Mouse (Mus musculus) stomach, postnatal 0 days (tissue): ENCODE measurements around the gene Tubd1. TPM values are rescaled to one million over a fixed set of nuclear protein-coding genes. Genes with fewer than 3 reads are reported as not detected.

ENCODE experiments used
- ATAC-seq: fragments of 200-750 bp; cut with Nextera tagmentation; 2 replicates; pipeline ENCODE4 v1.8.0; 2017; ENCODE audit not compliant: low FRiP score, low TSS enrichment
- DNase-seq: peaks from one replicate; pipeline ENCODE4 v3.0.0-alpha.2; 2016; ENCODE audit warnings: low spot score
- H3K27ac ChIP-seq: fragments of 300-500 bp; sonication (generic); replicated peaks from 2 replicates; pipeline ENCODE4 v1.5.1; 2014; ENCODE audit warnings: mild to moderate bottlenecking, control low read depth
- H3K27me3 ChIP-seq: fragments of 300-500 bp; sonication (generic); 2 replicates; pipeline ENCODE4 v1.6.1; 2014; ENCODE audit warnings: low read length; ENCODE audit not compliant: control insufficient read depth, insufficient read depth
- H3K36me3 ChIP-seq: fragments of 300-500 bp; sonication (generic); 2 replicates; pipeline ENCODE4 v1.6.1; 2014; ENCODE audit warnings: low read length, mixed read lengths; ENCODE audit not compliant: control insufficient read depth, insufficient read depth
- H3K4me1 ChIP-seq: fragments of 300-500 bp; sonication (generic); replicated peaks from 2 replicates; pipeline ENCODE4 v1.6.1; 2014; ENCODE audit warnings: antibody characterized with exemption; ENCODE audit not compliant: control insufficient read depth, insufficient read depth
- H3K4me2 ChIP-seq: fragments of 300-500 bp; sonication (generic); replicated peaks from 2 replicates; pipeline ENCODE4 v1.6.1; 2014; ENCODE audit warnings: low read depth, mild to moderate bottlenecking, control low read depth, moderate library complexity
- H3K4me3 ChIP-seq: fragments of 300-500 bp; sonication (generic); 2 replicates; pipeline ENCODE4 v1.5.1; 2014; ENCODE audit warnings: low read depth, low read length, control low read depth
- H3K9ac ChIP-seq: fragments of 300-500 bp; sonication (generic); 2 replicates; pipeline ENCODE4 v1.6.1; 2014; ENCODE audit warnings: mild to moderate bottlenecking, low read length, control low read depth, mixed read lengths
- H3K9me3 ChIP-seq: fragments of 300-500 bp; sonication (generic); 2 replicates; pipeline ENCODE4 v1.6.1; 2016; ENCODE audit warnings: low read length; ENCODE audit not compliant: control insufficient read depth
- CTCF ChIP-seq: IDR thresholded peaks from 2 replicates; pipeline ENCODE4 v1.5.1; 2016; ENCODE audit warnings: antibody characterized with exemption, low read depth, mild to moderate bottlenecking, moderate library complexity
- EP300 ChIP-seq: optimal IDR thresholded peaks from 2 replicates; pipeline ENCODE3; 2016; ENCODE audit warnings: antibody characterized with exemption
- WGBS: fragments of 180-500 bp; shearing (Covaris S2); extraction: QIAGEN DNeasy Blood & Tissue Kit; methylation state at CpG from one replicate; pipeline ENCODE4 v1.1.7; 2014; 5-methylcytosine and 5-hydroxymethylcytosine counted together
- microRNA counts: library from miRNA; unstranded; fragments of <30 nt; microRNA quantifications from one replicate; lab custom pipeline; 2015
- microRNA-seq: library from miRNA; unstranded; fragments of <30 nt; microRNA quantifications from one replicate; pipeline ENCODE4, GENCODE M21; 2016
- polyA plus RNA-seq: library from polyadenylated mRNA; unstranded; fragments of >200 nt; fragmentation: Nextera tagmentation; extraction: Ambion mirVana; gene quantifications from 2 replicates; pipeline ENCODE4 v1.2.1, GENCODE M21; 2015

Tubd1 gene
- polyA plus RNA-seq, 1 experiment from 2014 or later = 7.8 TPM

DNA sequence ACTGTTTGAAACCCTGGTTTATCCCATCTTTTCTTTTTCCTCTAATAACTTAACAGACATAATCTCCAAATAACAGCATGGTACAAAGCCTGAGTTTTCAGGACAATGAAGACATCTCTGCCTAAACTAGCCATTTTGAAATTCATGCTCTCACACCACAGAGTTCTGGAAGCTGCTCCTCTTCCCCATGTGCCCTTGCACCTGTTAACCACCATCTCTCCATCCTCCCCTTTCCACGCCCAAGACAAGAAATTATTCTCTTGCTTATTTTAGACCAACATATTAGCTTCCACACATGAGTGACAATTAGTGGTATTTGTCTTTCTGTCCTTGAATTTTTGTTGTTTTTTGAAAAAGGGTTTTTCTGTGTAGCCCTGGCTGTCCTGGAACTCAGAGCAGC is 67.2 kb downstream of the Tubd1 start:
- no peaks in the 10 kb centered on the region for H3K9me3 ChIP-seq
- H3K4me1 ChIP-seq = no peaks in the 10 kb centered on the region
- no peak overlapping the region for H3K4me3 ChIP-seq
- DNase-seq (no peak), ATAC-seq (no peak)
- no peak overlapping the region for H3K27ac ChIP-seq
- H3K27me3 ChIP-seq = no peaks in the 10 kb centered on the region
- no peaks in the 10 kb centered on the region for H3K36me3 ChIP-seq
- TF ChIP-seq EP300 = no peak
- TF ChIP-seq CTCF = no peak
- no peak overlapping the region for H3K9ac ChIP-seq
- H3K4me2 ChIP-seq = no peak overlapping the region
- WGBS = 93% methylated on average over 1 of the region's 1 CpGs

- H3K9me3 ChIP-seq = no peaks in the 10 kb centered on the region
- no peaks in the 10 kb centered on the region for H3K27me3 ChIP-seq
- no peaks in the 10 kb centered on the region for H3K4me1 ChIP-seq
- H3K4me2 ChIP-seq = no peak overlapping the region
- ATAC-seq (peak; percentile 70), DNase-seq (no peak)
- no peak overlapping the region for H3K9ac ChIP-seq
- 23% methylated on average over 2 of the region's 2 CpGs for WGBS
- peak overlapping the region; percentile 71; the same call in 1 of the 2 replicates for H3K27ac ChIP-seq
- no peaks in the 10 kb centered on the region for H3K36me3 ChIP-seq
- no peak overlapping the region for H3K4me3 ChIP-seq
- TF ChIP-seq EP300 = no peak
- TF ChIP-seq CTCF = no peak
Measured at GRCm38 (mm10) chr11:86614056-86614530, 69.3 kb downstream of the Tubd1 start.

GRCm38 (mm10) chr11:86614607-86615006 is 69.8 kb downstream of the Tubd1 start:
- Histone ChIP-seq H3K4me3 (no peak overlapping the region), H3K4me2 (no peak overlapping the region), H3K36me3 (no peaks in the 10 kb centered on the region), H3K27ac (no peak overlapping the region; the same call in 1 of the 2 replicates), H3K27me3 (no peaks in the 10 kb centered on the region), H3K4me1 (no peaks in the 10 kb centered on the region), H3K9me3 (no peaks in the 10 kb centered on the region), H3K9ac (no peak overlapping the region)
- TF ChIP-seq EP300 (no peak), CTCF (no peak)
- no peak for ATAC-seq
- DNase-seq = no peak
- WGBS = 48% methylated on average over 5 of the region's 5 CpGs

MicroRNAs within 50 kb of the gene (microRNA counts, 519-probe panel; counts per million panel counts)
- microRNA mmu-miR-21 (lab: Ali Mortazavi, UCI) = 7,127 counts per million, percentile 91 among the panel's probes with 10 or more counts

Small RNA genes lying within 50 kb of the gene (microRNA-seq; reads per million reads assigned to microRNA genes)
- 43,170 reads per million, percentile 99 among the genes with 10 or more reads in this experiment for gene Mir21a

Other genes with a start within 250 kb of the Tubd1 start
- 4.4 TPM in 2 replicates for gene Med13, start 187.4 kb upstream of the Tubd1 start, polyA plus RNA-seq
- 58.2 and 60.8 TPM in 2 replicates for gene Rnft1, start 60.3 kb upstream of the Tubd1 start, polyA plus RNA-seq
- 40.7 and 42.3 TPM in 2 replicates for gene Rps6kb1, start 186 bp upstream of the Tubd1 start, polyA plus RNA-seq
- gene Vmp1, start 138.8 kb downstream of the Tubd1 start, polyA plus RNA-seq = 162 and 181 TPM in 2 replicates
- gene Ptrh2, start 139.0 kb downstream of the Tubd1 start, polyA plus RNA-seq = 19.4 and 19.8 TPM in 2 replicates
- gene Cltc, start 212.6 kb downstream of the Tubd1 start, polyA plus RNA-seq = 63.8 and 64.5 TPM in 2 replicates